Mouse (Mus musculus) heart, embryonic 10.5 days (tissue): ENCODE data around the gene Mthfd1l. TPM values are rescaled to one million over a fixed set of nuclear protein-coding genes. Genes with fewer than 3 reads are reported as not detected.

Experiments
- DNase-seq: peaks from one replicate; pipeline ENCODE4 v3.0.0-alpha.2; 2017; ENCODE audit warnings: low spot score
- H3K27ac ChIP-seq: fragments of 300-500 bp; sonication (generic); 2 replicates; pipeline ENCODE4 v1.5.1; 2016; ENCODE audit warnings: mild to moderate bottlenecking
- H3K27me3 ChIP-seq: fragments of 300-500 bp; sonication (generic); 2 replicates; pipeline ENCODE4 v1.6.1; 2016; ENCODE audit warnings: mild to moderate bottlenecking; ENCODE audit not compliant: poor library complexity, insufficient read depth, severe bottlenecking
- H3K36me3 ChIP-seq: fragments of 300-500 bp; sonication (generic); 2 replicates; pipeline ENCODE4 v1.6.1; 2016; ENCODE audit warnings: mild to moderate bottlenecking, moderate library complexity
- H3K4me1 ChIP-seq: fragments of 300-500 bp; sonication (generic); 2 replicates; pipeline ENCODE4 v1.6.1; 2016; ENCODE audit warnings: mild to moderate bottlenecking
- H3K4me3 ChIP-seq: fragments of 300-500 bp; sonication (generic); 2 replicates; pipeline ENCODE4 v1.5.1; 2016; ENCODE audit warnings: mild to moderate bottlenecking, moderate library complexity
- H3K9me3 ChIP-seq: fragments of 300-500 bp; sonication (generic); 2 replicates; pipeline ENCODE4 v1.6.1; 2016; ENCODE audit warnings: mild to moderate bottlenecking, moderate library complexity
- WGBS: fragments of 180-500 bp; shearing (Covaris S2); methylation state at CpG from one replicate; pipeline ENCODE4 v1.1.7; 2016; 5-methylcytosine and 5-hydroxymethylcytosine counted together
- polyA plus RNA-seq: library from polyadenylated mRNA; unstranded; fragments of >200 nt; fragmentation: Nextera tagmentation; extraction: Ambion mirVana; gene quantifications from 2 replicates; pipeline ENCODE4 v1.2.1, GENCODE M21; 2016

The Mthfd1l gene
- polyA plus RNA-seq, 1 experiment from 2014 or later: 23.2 TPM

DNA sequence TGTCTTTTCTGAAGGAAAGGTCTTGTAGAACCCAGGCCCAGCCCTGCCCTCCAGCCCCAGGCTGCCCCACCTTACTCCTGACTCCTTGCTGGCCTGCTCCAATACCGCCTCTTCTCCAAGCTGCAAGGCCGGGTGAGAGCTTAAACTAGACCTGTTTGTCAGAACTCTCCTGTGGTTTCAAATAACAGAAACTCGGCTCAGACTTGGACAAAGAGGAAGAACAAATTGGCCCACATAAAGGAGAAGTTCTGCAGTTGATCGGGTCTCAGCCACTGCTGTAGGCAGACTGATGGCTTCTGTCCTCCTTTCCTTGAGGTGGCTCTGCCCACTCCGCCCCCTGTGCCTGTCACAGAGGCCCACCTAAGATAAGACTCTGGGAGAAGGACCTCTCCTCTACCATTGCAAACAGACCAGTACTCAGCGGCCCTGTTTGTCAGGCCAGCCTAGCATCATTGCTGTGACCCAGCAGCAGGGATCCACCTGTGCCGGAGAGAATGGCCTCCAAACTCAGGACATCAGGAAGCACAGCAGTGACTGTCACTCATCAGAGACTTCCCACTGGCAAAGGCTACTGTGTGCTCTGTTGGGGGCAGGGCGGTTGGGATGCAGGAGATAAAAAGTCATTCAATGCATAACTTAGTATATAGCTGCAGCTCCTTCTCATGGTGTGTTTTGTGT is 153.6 kb downstream of the Mthfd1l start:
- Histone ChIP-seq H3K27ac (peak overlapping the region; percentile 78), H3K4me1 (peaks cover 22% of the 10 kb centered on the region), H3K9me3 (no peaks in the 10 kb centered on the region), H3K4me3 (no peak overlapping the region), H3K27me3 (no peaks in the 10 kb centered on the region), H3K36me3 (no peaks in the 10 kb centered on the region; the same call in 1 of the 2 replicates)
- no peak for DNase-seq
- whole genome bisulfite sequencing: 54% methylated on average over 8 of the region's 8 CpGs

GRCm38 (mm10) chr10:4128411-4128810 is 155.5 kb downstream of the Mthfd1l start:
- H3K4me1 ChIP-seq: peaks cover 34% of the 10 kb centered on the region
- H3K27ac ChIP-seq: peak overlapping the region; percentile 53; the same call in 1 of the 2 replicates

GRCm38 (mm10) chr10:4128915-4129314 is 156.0 kb downstream of the Mthfd1l start:
- Histone ChIP-seq H3K4me1 (peaks cover 38% of the 10 kb centered on the region), H3K9me3 (no peaks in the 10 kb centered on the region), H3K27me3 (no peaks in the 10 kb centered on the region), H3K36me3 (no peaks in the 10 kb centered on the region; the same call in 1 of the 2 replicates), H3K27ac (peak overlapping the region; percentile 53; the same call in 1 of the 2 replicates), H3K4me3 (no peak overlapping the region)
- 72% methylated on average over 4 of the region's 4 CpGs for WGBS
- DNase-seq: no peak

More at GRCm38 (mm10) chr10:4128411-4128810, 155.5 kb downstream of the Mthfd1l start:
- WGBS: 80% methylated on average over 10 of the region's 10 CpGs
- Histone ChIP-seq H3K4me3 (no peak overlapping the region), H3K9me3 (no peaks in the 10 kb centered on the region), H3K27me3 (no peaks in the 10 kb centered on the region), H3K36me3 (no peaks in the 10 kb centered on the region; the same call in 1 of the 2 replicates)
- DNase-seq: no peak

DNA sequence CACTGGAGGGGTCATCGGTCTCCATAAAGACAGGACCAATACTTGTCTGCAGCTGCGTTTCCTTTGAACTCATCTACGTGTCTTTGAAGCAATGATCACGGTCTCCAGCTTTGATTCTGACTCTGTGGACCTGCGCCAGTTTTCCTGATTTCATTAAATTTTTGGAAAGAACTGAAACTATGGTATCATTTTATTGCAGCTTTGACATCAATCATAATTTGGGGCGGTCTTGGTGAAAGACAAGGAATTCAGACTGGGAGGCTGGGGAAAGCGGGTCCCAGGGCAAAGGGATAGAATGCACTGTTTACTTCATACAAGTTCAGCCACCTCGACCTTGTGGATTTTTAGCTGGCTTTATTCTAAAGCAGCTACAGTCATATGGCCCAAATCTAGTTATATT is 156.5 kb downstream of the Mthfd1l start:
- Histone ChIP-seq H3K9me3 (no peaks in the 10 kb centered on the region), H3K27ac (no peak overlapping the region), H3K27me3 (no peaks in the 10 kb centered on the region), H3K4me3 (no peak overlapping the region), H3K36me3 (no peaks in the 10 kb centered on the region; the same call in 1 of the 2 replicates), H3K4me1 (peaks cover 40% of the 10 kb centered on the region)
- 89% methylated on average over 8 of the region's 8 CpGs for WGBS
- DNase-seq: no peak

DNA sequence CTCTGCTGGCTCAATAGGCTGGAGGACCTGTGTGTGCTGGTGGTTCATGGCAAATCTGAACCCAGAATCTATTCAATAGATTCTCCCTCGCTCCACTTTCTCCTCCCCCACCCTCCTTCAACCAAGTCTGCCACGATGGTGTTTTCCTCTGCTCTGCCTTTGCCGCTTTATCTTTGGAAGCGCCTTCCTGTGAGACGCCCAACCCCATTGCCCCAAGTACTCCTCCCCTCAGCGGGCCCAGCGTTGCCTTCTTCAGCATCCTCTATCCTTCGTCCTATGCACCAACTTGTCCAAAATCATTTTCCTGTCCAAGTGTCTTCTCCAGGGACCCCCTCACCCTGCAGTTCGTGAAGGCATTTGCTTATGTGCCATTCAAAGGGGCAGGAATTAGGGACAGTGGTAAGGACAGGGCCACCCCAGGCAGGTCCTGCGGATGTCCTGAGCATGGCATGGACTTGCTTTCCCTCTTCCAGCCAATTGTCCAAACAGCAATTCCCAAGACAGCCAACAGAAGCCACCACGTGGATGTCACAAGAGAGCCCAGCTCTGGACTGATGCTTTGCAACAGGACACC is 157.2 kb downstream of the Mthfd1l start:
- H3K9me3 ChIP-seq: no peaks in the 10 kb centered on the region
- WGBS: 62% methylated on average over 11 of the region's 11 CpGs
- no peaks in the 10 kb centered on the region; the same call in 1 of the 2 replicates for H3K36me3 ChIP-seq
- peak overlapping the region; percentile 36; the same call in 1 of the 2 replicates for H3K27ac ChIP-seq
- no peak for DNase-seq
- peaks cover 40% of the 10 kb centered on the region for H3K4me1 ChIP-seq
- H3K27me3 ChIP-seq: no peaks in the 10 kb centered on the region
- H3K4me3 ChIP-seq: no peak overlapping the region

DNA sequence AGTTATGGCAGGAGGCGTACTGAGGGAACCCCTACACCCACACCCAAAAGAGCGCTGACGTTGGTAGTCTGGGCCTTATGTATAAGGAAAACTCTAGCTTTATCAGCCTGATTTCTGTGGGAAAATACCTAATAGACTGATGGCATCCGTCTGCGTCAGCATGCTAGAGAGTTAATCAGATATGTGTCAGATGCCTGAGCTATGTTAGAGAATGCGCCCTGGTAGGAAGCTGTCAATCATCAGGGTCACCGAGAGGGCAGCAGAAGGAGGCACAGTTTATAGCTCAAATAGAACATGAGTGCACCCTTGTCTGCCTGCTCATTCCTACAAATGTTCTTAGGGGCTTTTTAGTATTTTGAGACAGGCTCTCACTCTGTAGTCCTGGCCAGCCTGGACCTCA is 159.8 kb downstream of the Mthfd1l start:
- Histone ChIP-seq H3K27ac (peak overlapping the region; percentile 57; the same call in 1 of the 2 replicates), H3K4me1 (peaks cover 30% of the 10 kb centered on the region), H3K4me3 (no peak overlapping the region), H3K9me3 (no peaks in the 10 kb centered on the region), H3K27me3 (no peaks in the 10 kb centered on the region), H3K36me3 (no peaks in the 10 kb centered on the region; the same call in 1 of the 2 replicates)
- 33% methylated on average over 7 of the region's 7 CpGs for WGBS
- no peak for DNase-seq

DNA sequence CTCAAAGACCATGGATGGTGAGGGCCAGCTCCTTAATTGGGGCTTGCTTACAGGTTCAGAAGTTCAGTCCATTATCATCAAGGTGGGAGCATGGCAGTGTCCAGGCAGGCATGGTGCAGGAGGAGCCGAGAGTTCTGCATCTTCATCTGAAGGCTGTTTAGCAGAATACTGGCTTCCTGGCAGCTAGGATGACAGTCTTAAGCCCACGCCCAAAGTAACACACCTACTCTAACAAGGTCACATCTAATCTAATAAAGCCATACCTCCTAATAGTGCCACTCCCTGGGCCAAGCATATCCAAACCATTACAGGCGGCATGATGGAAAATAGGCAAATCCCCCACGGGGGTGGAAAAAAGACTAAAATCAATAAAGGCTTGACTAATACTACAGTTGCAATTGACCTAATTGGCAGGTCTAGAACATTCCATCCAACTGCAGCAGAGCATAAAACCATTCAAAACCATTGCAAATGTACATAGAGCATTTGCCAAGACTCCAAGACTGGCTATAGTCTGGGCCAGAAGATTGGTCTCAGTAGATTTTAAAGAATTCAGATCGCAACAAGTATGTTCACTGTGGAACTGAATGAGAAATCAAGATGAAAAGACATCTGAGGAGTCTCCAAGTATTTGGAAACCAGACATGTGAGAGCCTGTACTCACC is 162.3 kb downstream of the Mthfd1l start:
- Histone ChIP-seq H3K27me3 (no peaks in the 10 kb centered on the region), H3K4me3 (no peak overlapping the region), H3K4me1 (peaks cover 21% of the 10 kb centered on the region), H3K9me3 (no peaks in the 10 kb centered on the region), H3K27ac (no peak overlapping the region), H3K36me3 (peaks cover 3% of the 10 kb centered on the region; the same call in 1 of the 2 replicates)
- no peak for DNase-seq
- WGBS: 89% methylated on average over 5 of the region's 5 CpGs

DNA sequence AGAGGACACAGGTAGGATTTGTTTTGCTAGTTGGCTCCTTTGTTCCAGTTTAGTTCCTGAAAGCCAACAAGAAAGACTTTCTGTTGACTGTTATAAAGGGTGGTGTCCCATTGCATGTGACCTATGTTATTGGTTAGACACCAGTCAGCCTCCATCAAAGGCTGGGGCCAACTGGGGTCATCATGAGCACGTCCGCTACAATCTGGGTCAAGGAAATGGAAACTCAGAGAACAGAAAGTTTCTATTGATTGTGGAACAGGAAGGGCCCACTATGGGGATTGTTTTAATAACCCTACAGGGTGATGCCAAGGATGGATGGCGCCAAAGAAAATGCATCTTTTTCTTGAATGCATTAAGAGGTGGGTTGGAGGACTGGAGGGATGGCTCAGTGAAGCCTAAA is 166.6 kb downstream of the Mthfd1l start:
- H3K27me3 ChIP-seq: no peaks in the 10 kb centered on the region
- WGBS: 70% methylated on average over 3 of the region's 3 CpGs
- no peak for DNase-seq
- H3K4me3 ChIP-seq: no peak overlapping the region
- H3K9me3 ChIP-seq: no peaks in the 10 kb centered on the region
- H3K4me1 ChIP-seq: peaks cover 3% of the 10 kb centered on the region; the same call in 1 of the 2 replicates
- H3K27ac ChIP-seq: 0 out of 2 replicates have a peak overlapping the region, but pooled peaks have one; percentile 22
- H3K36me3 ChIP-seq: 0 out of 2 replicates have a peak, but pooled peaks cover 7% of the 10 kb centered on the region

GRCm38 (mm10) chr10:4141689-4142088 is 168.8 kb downstream of the Mthfd1l start:
- H3K36me3 ChIP-seq: 0 out of 2 replicates have a peak, but pooled peaks cover 7% of the 10 kb centered on the region
- H3K27me3 ChIP-seq: no peaks in the 10 kb centered on the region
- no peaks in the 10 kb centered on the region for H3K4me1 ChIP-seq
- WGBS: 84% methylated on average over 7 of the region's 7 CpGs
- H3K4me3 ChIP-seq: no peak overlapping the region
- no peak for DNase-seq
- H3K9me3 ChIP-seq: no peaks in the 10 kb centered on the region
- H3K27ac ChIP-seq: 0 out of 2 replicates have a peak overlapping the region, but pooled peaks have one; percentile 32

DNA sequence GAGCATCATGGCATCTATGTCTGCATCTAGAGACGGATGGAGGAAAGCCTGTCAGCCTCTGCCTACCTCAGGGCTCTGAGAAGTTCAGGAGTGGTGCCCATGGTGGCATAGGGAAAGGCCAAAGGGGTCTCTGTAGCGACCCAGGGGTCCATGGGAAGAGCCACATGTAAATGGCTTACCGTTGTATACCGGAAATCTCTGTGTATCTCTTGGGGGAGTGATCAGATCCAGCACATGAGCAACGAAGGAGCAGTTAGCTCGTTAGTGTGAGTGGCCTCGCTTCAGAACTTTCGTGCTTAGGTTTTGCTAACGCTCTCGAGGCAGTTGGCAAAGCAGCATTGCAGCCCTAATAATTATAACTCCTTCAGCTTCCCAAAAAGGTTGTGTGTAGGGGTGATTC is 169.9 kb downstream of the Mthfd1l start:
- whole genome bisulfite sequencing: 90% methylated on average over 10 of the region's 10 CpGs
- no peaks in the 10 kb centered on the region for H3K27me3 ChIP-seq
- no peaks in the 10 kb centered on the region for H3K4me1 ChIP-seq
- no peak overlapping the region for H3K27ac ChIP-seq
- no peaks in the 10 kb centered on the region for H3K9me3 ChIP-seq
- H3K36me3 ChIP-seq: 0 out of 2 replicates have a peak, but pooled peaks cover 7% of the 10 kb centered on the region
- H3K4me3 ChIP-seq: no peak overlapping the region
- no peak for DNase-seq

GRCm38 (mm10) chr10:4143381-4143780 is 170.5 kb downstream of the Mthfd1l start:
- WGBS: 89% methylated on average over 1 of the region's 1 CpGs

GRCm38 (mm10) chr10:4145080-4145807 is 172.3 kb downstream of the Mthfd1l start:
- 82% methylated on average over 16 of the region's 16 CpGs for WGBS
- Histone ChIP-seq H3K36me3 (peaks cover 10% of the 10 kb centered on the region; the same call in 1 of the 2 replicates), H3K9me3 (no peaks in the 10 kb centered on the region), H3K27me3 (no peaks in the 10 kb centered on the region), H3K27ac (peak overlapping the region; percentile 69; the same call in 1 of the 2 replicates), H3K4me3 (no peak overlapping the region), H3K4me1 (no peaks in the 10 kb centered on the region)
- DNase-seq: no peak

More at GRCm38 (mm10) chr10:4143381-4143780, 170.5 kb downstream of the Mthfd1l start:
- DNase-seq: no peak
- Histone ChIP-seq H3K4me3 (no peak overlapping the region), H3K27ac (no peak overlapping the region), H3K27me3 (no peaks in the 10 kb centered on the region), H3K4me1 (no peaks in the 10 kb centered on the region), H3K9me3 (no peaks in the 10 kb centered on the region), H3K36me3 (0 out of 2 replicates have a peak, but pooled peaks cover 7% of the 10 kb centered on the region)
